Mouse (Mus musculus) erythroblast, embryonic 14.5 days (primary cell): ENCODE results near the gene Pld6. TPM values are rescaled to one million over a fixed set of nuclear protein-coding genes. Genes with fewer than 3 reads are reported as not detected.

Source experiments
- H3K27me3 ChIP-seq: 2 replicates; pipeline ENCODE4 v1.6.1; 2012; ENCODE audit warnings: inconsistent platforms; ENCODE audit not compliant: control insufficient read depth
- H3K36me3 ChIP-seq: 2 replicates; pipeline ENCODE4 v1.6.1; 2012; ENCODE audit warnings: mild to moderate bottlenecking, inconsistent platforms; ENCODE audit not compliant: control insufficient read depth
- H3K4me1 ChIP-seq: 2 replicates; pipeline ENCODE4 v1.6.1; 2012; ENCODE audit warnings: inconsistent platforms; ENCODE audit not compliant: control insufficient read depth
- H3K4me3 ChIP-seq: replicated peaks from 2 replicates; pipeline ENCODE3; 2012; ENCODE audit warnings: moderate library complexity, mild to moderate bottlenecking, inconsistent platforms
- H3K9me3 ChIP-seq: 2 replicates; pipeline ENCODE4 v1.6.1; 2012; ENCODE audit warnings: low read length, inconsistent platforms, mixed read lengths; ENCODE audit not compliant: control insufficient read depth
- GATA1 ChIP-seq: IDR thresholded peaks from 2 replicates; pipeline ENCODE4 v1.6.1; 2012; ENCODE audit warnings: low read length, inconsistent platforms, mixed read lengths
- TAL1 ChIP-seq: IDR thresholded peaks from 3 replicates; pipeline ENCODE4 v1.6.1; 2012; ENCODE audit warnings: low read length, inconsistent platforms, mixed read lengths
- polyA plus RNA-seq: library from polyadenylated mRNA; stranded (reverse); fragments of >175 nt; gene quantifications from 2 replicates; pipeline ENCODE4 v1.2.3, GENCODE M21; 2012

The Pld6 gene
- polyA plus RNA-seq, 1 experiment: not detected

DNA sequence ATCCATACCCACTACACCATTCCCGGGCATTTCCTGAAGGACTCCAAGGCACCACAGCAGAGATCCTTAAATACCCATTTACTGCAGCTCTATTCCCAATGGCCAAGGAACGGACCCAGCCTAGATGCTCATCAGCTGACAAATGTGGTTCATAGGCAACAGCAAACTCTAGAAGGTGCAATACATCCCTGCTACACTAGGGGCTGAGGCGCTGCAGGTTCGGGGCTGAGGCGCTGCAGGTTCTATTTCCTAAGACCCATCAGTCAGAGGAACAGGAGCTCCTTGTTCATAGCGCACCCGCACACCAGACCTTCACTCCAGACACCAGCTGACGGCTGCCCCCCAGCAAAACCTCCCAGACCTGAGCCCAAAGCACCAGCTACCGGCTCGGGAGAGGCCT is 13.0 kb upstream of the Pld6 start:
- peaks cover 95% of the 10 kb centered on the region for H3K36me3 ChIP-seq
- no peaks in the 10 kb centered on the region for H3K4me1 ChIP-seq
- H3K9me3 ChIP-seq: no peaks in the 10 kb centered on the region
- no peak overlapping the region for H3K4me3 ChIP-seq
- H3K27me3 ChIP-seq: no peaks in the 10 kb centered on the region
- TF ChIP-seq TAL1 (no peak), GATA1 (no peak)

- no peaks in the 10 kb centered on the region for H3K9me3 ChIP-seq
- peaks cover 4% of the 10 kb centered on the region for H3K4me1 ChIP-seq
- no peaks in the 10 kb centered on the region for H3K27me3 ChIP-seq
- TF ChIP-seq GATA1 (no peak), TAL1 (no peak)
- no peak overlapping the region for H3K4me3 ChIP-seq
- H3K36me3 ChIP-seq: peaks cover 68% of the 10 kb centered on the region
These were observed 5.9 kb upstream of the Pld6 start for GRCm38 (mm10) chr11:59793390-59793789.

DNA sequence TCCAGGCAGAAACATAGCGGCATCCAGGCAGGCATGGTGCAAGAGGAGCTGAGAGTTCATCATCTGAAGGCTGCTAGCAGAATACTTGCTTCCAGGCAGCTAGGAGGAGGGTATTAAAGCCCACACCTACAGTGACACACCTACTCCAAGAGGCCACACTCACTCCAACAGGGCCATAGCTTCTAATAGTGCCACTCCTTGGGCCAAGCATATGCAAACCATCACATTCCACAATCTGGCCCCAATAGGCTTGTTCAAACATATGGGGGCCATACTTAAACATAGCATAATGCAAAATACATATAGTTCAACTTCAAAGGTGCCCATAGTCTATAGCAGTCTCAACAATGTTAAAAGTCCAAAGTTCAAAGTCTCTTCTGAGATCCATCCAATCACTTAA is 1.9 kb upstream of the Pld6 start:
- no peak for TF ChIP-seq GATA1
- TF ChIP-seq TAL1: no peak
- H3K4me1 ChIP-seq: peaks cover 19% of the 10 kb centered on the region
- peaks cover 34% of the 10 kb centered on the region for H3K36me3 ChIP-seq
- no peak overlapping the region for H3K4me3 ChIP-seq
- H3K27me3 ChIP-seq: peaks cover 7% of the 10 kb centered on the region
- H3K9me3 ChIP-seq: no peaks in the 10 kb centered on the region

DNA sequence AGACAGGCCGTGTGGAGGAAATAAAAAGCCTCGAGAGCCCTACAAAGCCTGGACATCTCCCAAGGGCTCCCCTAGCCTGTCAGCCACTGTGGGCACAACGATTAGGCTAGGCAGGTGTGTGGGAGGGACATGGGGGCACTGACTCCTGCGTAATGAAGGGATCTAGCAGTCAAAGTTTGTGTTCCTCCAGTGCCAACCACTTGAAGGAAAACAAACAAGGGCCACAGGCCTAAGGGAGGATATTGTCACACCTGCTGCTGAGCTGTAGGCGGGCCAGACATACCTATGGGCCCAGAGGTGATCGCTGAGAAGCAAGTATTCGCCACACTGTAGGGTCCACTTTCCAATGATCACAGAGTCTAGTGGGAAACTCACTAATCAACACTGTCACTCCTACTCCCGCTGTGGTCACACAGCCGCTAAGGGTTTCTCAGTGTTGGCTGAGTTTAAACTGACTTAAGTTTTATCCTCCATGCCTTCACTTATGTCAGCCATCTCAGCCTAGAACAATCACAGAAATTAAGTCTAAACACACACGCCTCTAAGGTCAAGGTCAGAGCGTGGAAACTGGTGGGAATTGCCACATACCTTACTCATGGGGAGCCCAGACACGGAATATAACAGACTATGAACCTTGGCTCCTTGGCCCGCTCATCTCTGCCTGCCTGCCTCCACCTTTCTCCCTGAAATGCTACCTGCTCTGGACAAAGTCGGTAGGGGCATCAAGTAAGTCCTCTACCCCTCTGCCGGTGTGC is 824 bp downstream of the Pld6 start:
- Histone ChIP-seq H3K4me3 (peak overlapping the region; percentile 58), H3K36me3 (peaks cover 9% of the 10 kb centered on the region), H3K4me1 (peaks cover 19% of the 10 kb centered on the region), H3K9me3 (no peaks in the 10 kb centered on the region), H3K27me3 (peaks cover 7% of the 10 kb centered on the region)
- TF ChIP-seq GATA1 (no peak), TAL1 (no peak)

GRCm38 (mm10) chr11:59783591-59783990 is 3.9 kb downstream of the Pld6 start:
- no peak for TF ChIP-seq TAL1
- Histone ChIP-seq H3K36me3 (peaks cover 3% of the 10 kb centered on the region), H3K4me3 (no peak overlapping the region), H3K9me3 (no peaks in the 10 kb centered on the region), H3K27me3 (peaks cover 7% of the 10 kb centered on the region), H3K4me1 (peaks cover 15% of the 10 kb centered on the region)

DNA sequence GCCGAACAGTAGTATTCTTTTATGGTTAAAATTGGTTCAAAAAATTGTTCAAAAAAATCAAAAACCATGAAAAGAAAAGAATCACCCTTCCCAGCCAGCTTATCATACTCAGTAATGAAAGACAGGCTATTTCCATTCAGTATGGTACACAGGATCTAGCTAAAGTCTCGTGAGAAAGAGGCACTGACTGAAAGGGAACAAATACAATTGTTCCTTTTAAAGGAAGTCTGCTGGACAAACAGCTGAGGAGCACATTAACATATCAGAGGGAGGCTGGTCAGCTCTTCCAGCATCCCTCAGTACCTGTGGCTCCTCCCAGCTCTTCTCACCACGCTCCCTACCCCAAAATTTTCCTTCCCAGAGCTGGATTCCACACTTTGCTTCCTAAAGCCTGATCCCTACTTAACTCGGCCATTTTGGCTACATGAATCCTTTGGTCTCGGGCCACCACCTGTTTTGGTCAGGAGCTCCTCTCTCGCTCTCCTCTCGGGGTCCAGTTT is 5.3 kb downstream of the Pld6 start:
- H3K4me1 ChIP-seq: peaks cover 9% of the 10 kb centered on the region
- peaks cover 3% of the 10 kb centered on the region for H3K27me3 ChIP-seq
- no peak overlapping the region for H3K4me3 ChIP-seq

GRCm38 (mm10) chr11:59780241-59780640 is 7.2 kb downstream of the Pld6 start:
- peaks cover 28% of the 10 kb centered on the region for H3K36me3 ChIP-seq
- H3K27me3 ChIP-seq: no peaks in the 10 kb centered on the region
- TF ChIP-seq GATA1: no peak
- no peak for TF ChIP-seq TAL1
- H3K9me3 ChIP-seq: no peaks in the 10 kb centered on the region
- no peaks in the 10 kb centered on the region for H3K4me1 ChIP-seq
- H3K4me3 ChIP-seq: no peak overlapping the region

More for the DNA sequence above, 5.3 kb downstream of the Pld6 start:
- Histone ChIP-seq H3K9me3 (no peaks in the 10 kb centered on the region), H3K36me3 (peaks cover 9% of the 10 kb centered on the region)
- TF ChIP-seq GATA1: no peak
- no peak for TF ChIP-seq TAL1

DNA sequence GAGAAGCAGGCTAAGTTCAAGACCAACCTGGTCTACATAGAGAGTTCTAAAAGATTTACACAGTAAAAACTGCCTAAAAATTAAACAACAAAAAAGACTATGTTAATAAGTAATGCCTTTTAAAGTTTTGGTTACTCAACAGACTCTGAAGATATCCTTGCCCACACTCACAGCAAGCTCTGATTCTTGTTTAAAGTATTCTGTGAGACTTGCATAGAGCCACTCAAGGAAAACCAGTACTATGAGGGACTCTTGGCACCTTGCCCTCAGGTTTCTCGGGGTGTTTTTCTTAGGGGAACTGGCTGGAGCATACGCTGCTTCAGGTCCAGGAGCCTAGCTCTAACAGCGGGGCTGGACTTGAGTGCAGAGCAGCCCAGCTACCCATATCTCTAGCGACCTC is 8.0 kb downstream of the Pld6 start:
- H3K4me3 ChIP-seq: no peak overlapping the region
- no peaks in the 10 kb centered on the region for H3K9me3 ChIP-seq
- no peak for TF ChIP-seq GATA1
- H3K27me3 ChIP-seq: no peaks in the 10 kb centered on the region
- peaks cover 32% of the 10 kb centered on the region for H3K36me3 ChIP-seq
- H3K4me1 ChIP-seq: no peaks in the 10 kb centered on the region

DNA sequence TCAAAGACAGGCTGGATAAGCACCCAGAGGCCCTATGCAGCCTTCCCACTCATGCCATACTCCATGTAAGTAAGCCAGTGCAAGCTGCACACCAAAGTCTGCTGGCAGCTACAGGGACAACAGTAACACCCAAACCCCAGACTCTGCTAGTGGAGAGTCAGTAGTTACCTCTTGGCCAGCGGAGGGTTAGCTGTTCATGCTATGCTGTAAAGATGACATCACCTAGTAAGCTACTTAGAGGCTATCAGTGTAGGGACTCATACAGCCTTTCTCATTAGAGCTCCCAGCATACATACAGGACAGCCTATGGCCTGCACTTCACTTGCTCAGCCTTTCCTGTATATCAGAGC is 8.6 kb downstream of the Pld6 start:
- H3K4me3 ChIP-seq: no peak overlapping the region
- no peaks in the 10 kb centered on the region for H3K9me3 ChIP-seq
- TF ChIP-seq TAL1: no peak
- TF ChIP-seq GATA1: no peak
- no peaks in the 10 kb centered on the region for H3K27me3 ChIP-seq
- peaks cover 38% of the 10 kb centered on the region for H3K36me3 ChIP-seq
- H3K4me1 ChIP-seq: no peaks in the 10 kb centered on the region; the same call in 1 of the 2 replicates
